ENCODE assay signal across 20 mouse cellular contexts in genomic region chr13:43362353-43362752, GRCm38 (mm10). TPM values are rescaled to one million over a fixed set of nuclear protein-coding genes. Genes with fewer than 3 reads are reported as not detected.
A peak's percentile ranks its signal among the peaks of the same experiment; 100 is the strongest.
DNase-seq lines count a peak whose midpoint lies in the region; ATAC-seq and TF ChIP-seq lines count a peak whose summit lies in the region.
"Had no signal": no experiment of that assay in that cellular context is flagged by ENCODE, and none has a peak within 500 bp of the region (broad histone marks: within the 10 kb centered on the region; RNA-seq: fewer than 3 reads in every experiment).

No protein-coding gene starts in this region.

- H3K4me1 ChIP-seq in lung, embryonic 14.5 days (ENCODE audit: insufficient read depth) = no peaks in the 10 kb centered on the region
- H3K4me1 ChIP-seq in forebrain, embryonic 16.5 days (replicated peaks; ENCODE audit: control insufficient read depth, insufficient read depth, low read length) = peaks cover 9% of the 10 kb centered on the region

- H3K9ac ChIP-seq in lung, embryonic 14.5 days = no peak overlapping the region
- no peak overlapping the region for H3K9ac ChIP-seq in forebrain, embryonic 16.5 days (replicated peaks; ENCODE audit: low read depth, low read length)
- H3K9ac ChIP-seq: neural tube, embryonic 12.5 days had no signal

- no peak overlapping the region for H3K4me3 ChIP-seq in lung, embryonic 14.5 days (ENCODE audit: low read depth, low read length)
- no peak overlapping the region for H3K4me3 ChIP-seq in forebrain, embryonic 16.5 days (replicated peaks; ENCODE audit: low read length)
- H3K4me3 ChIP-seq: gastrocnemius, adult 2 months; heart, embryonic 10.5 days; left cerebral cortex, adult 2 months; midbrain, embryonic 10.5 days; neural tube, embryonic 12.5 days had no signal

- no peaks in the 10 kb centered on the region for H3K27me3 ChIP-seq in lung, embryonic 14.5 days (ENCODE audit: insufficient read depth, low read length)
- H3K27me3 ChIP-seq in forebrain, embryonic 16.5 days (replicated peaks; ENCODE audit: control insufficient read depth, insufficient read depth, low read length) = no peaks in the 10 kb centered on the region
- H3K27me3 ChIP-seq: CH12.LX; neural tube, embryonic 12.5 days had no signal

- ATAC-seq in lung, embryonic 14.5 days (ENCODE audit: insufficient read depth) = peak; percentile 42; the same call in 1 of the 2 replicates
- ATAC-seq in forebrain, embryonic 16.5 days = no peak

- no peak for TF ChIP-seq POLR2A in brain, embryonic 14.5 days (IDR thresholded peaks at IDR 0.05; ENCODE audit: borderline replicate concordance, extremely low read depth, insufficient read depth, insufficient read length, poor library complexity, severe bottlenecking)

- DNase-seq in cerebellum, postnatal 14 days = peak; percentile 55 to 66
- no peak for DNase-seq in cerebellum, adult 11 months
- DNase-seq in lung, embryonic 14.5 days = peak; percentile 86
- no peak for DNase-seq in lung, adult 18-20 months
- DNase-seq in brain, embryonic 14.5 days (ENCODE audit: low read depth) = peak; percentile 9
- peak; percentile 38 for DNase-seq in lung, postnatal 10 days
- DNase-seq in spleen, adult 12 weeks (ENCODE audit: low spot score) = no peak
- DNase-seq: cerebellum, postnatal 36 days; gastrocnemius, adult 2 months; layer of hippocampus, adult 9-11 months; spleen, adult 18-20 months had no signal

- no peak overlapping the region for H3K27ac ChIP-seq in lung, embryonic 14.5 days (ENCODE audit: low read depth)
- H3K27ac ChIP-seq in forebrain, embryonic 16.5 days (ENCODE audit: low read length) = no peak overlapping the region
- H3K27ac ChIP-seq: gastrocnemius, adult 2 months; heart, embryonic 10.5 days; kidney, postnatal 0 days; left cerebral cortex, adult 2 months; macrophage; midbrain, embryonic 10.5 days; neural tube, embryonic 12.5 days had no signal

- no peak overlapping the region for H3K4me2 ChIP-seq in lung, embryonic 14.5 days
- no peak overlapping the region for H3K4me2 ChIP-seq in forebrain, embryonic 16.5 days (ENCODE audit: low read length)
- H3K4me2 ChIP-seq: liver, embryonic 11.5 days; neural tube, embryonic 12.5 days had no signal

- TF ChIP-seq CTCF in lung, embryonic 14.5 days (IDR thresholded peaks at IDR 0.05; ENCODE audit: low read depth) = no peak
- TF ChIP-seq CTCF in brain, embryonic 14.5 days (IDR thresholded peaks at IDR 0.05; ENCODE audit: borderline replicate concordance, extremely low read depth, insufficient read depth, insufficient read length) = no peak

- no peaks in the 10 kb centered on the region for H3K9me3 ChIP-seq in lung, embryonic 14.5 days (ENCODE audit: low read depth, low read length)
- no peaks in the 10 kb centered on the region for H3K9me3 ChIP-seq in forebrain, embryonic 16.5 days (ENCODE audit: control insufficient read depth, low read length)
- H3K9me3 ChIP-seq: heart, embryonic 10.5 days; midbrain, embryonic 10.5 days; neural tube, embryonic 12.5 days had no signal

- 40% methylated on average over 9 of the region's 9 CpGs for WGBS in lung, embryonic 14.5 days
- whole genome bisulfite sequencing in forebrain, embryonic 16.5 days = 71% methylated on average over 9 of the region's 9 CpGs

- no peaks in the 10 kb centered on the region for H3K36me3 ChIP-seq in lung, embryonic 14.5 days (ENCODE audit: insufficient read depth)
- no peaks in the 10 kb centered on the region for H3K36me3 ChIP-seq in forebrain, embryonic 16.5 days (ENCODE audit: control insufficient read depth, insufficient read depth)
- H3K36me3 ChIP-seq: heart, embryonic 10.5 days; midbrain, embryonic 10.5 days; neural tube, embryonic 12.5 days had no signal

RNA-seq across cellular contexts. Expression of gene Sirt5, which starts 2.9 kb away (rescaled TPM):
- polyA plus RNA-seq in lung, embryonic 14.5 days (2014; fragmentation: Nextera tagmentation; extraction: Ambion mirVana) = 18.0 and 21.2 TPM in 2 replicates
- 21.3 and 24.0 TPM in 2 replicates for polyA plus RNA-seq in brain, embryonic 14.5 days (2012; rRNA removed)
- 38.7 TPM in 2 replicates for polyA plus RNA-seq in forebrain, embryonic 16.5 days (2015; fragmentation: Nextera tagmentation; extraction: Ambion mirVana)

RNA-seq across cellular contexts. Expression of gene Nol7, which starts 35.8 kb away (rescaled TPM):
- 137 and 144 TPM in 2 replicates for polyA plus RNA-seq in lung, embryonic 14.5 days (2014; fragmentation: Nextera tagmentation; extraction: Ambion mirVana)
- polyA plus RNA-seq in brain, embryonic 14.5 days (2012; rRNA removed) = 94.7 and 102 TPM in 2 replicates
- polyA plus RNA-seq in forebrain, embryonic 16.5 days (2015; fragmentation: Nextera tagmentation; extraction: Ambion mirVana) = 152 and 167 TPM in 2 replicates

RNA-seq across cellular contexts. Expression of gene Gfod1, which starts 58.4 kb away (rescaled TPM):
- 1.0 and 1.4 TPM in 2 replicates for polyA plus RNA-seq in lung, embryonic 14.5 days (2014; fragmentation: Nextera tagmentation; extraction: Ambion mirVana)
- polyA plus RNA-seq in brain, embryonic 14.5 days (2012; rRNA removed) = 5.6 and 9.8 TPM in 2 replicates
- polyA plus RNA-seq in forebrain, embryonic 16.5 days (2015; fragmentation: Nextera tagmentation; extraction: Ambion mirVana) = 2.1 and 2.3 TPM in 2 replicates

Comparison
In these comparisons a context has a peak if more than half of its experiments do, and no peak if none do; other contexts are left out.
1. DNase-seq: peak in cerebellum, postnatal 14 days (2 of 2), lung, embryonic 14.5 days (single experiment), brain, embryonic 14.5 days (single experiment) and lung, postnatal 10 days (single experiment); none in cerebellum, adult 11 months (single experiment), lung, adult 18-20 months (0 of 2) and spleen, adult 12 weeks (single experiment).